Mouse (Mus musculus): ENCODE measurements around the gene Tbc1d22b. TPM values are rescaled to one million over a fixed set of nuclear protein-coding genes. Genes with fewer than 3 reads are reported as not detected.

Tbc1d22b gene
- polyA plus RNA-seq, 1 experiment from 2014 or later, result 21.3 TPM

GRCm38 (mm10) chr17:29519731-29520130, 29.9 kb upstream of the Tbc1d22b start:
- no peak for DNase-seq (ENCODE audit: low spot score)
- no peaks in the 10 kb centered on the region for H3K27me3 ChIP-seq (ENCODE audit: insufficient read depth, poor library complexity, severe bottlenecking)
- H3K36me3 ChIP-seq, result no peaks in the 10 kb centered on the region
- 79% methylated on average over 8 of the region's 8 CpGs for WGBS
- H3K27ac ChIP-seq, result no peak overlapping the region
- no peaks in the 10 kb centered on the region for H3K4me1 ChIP-seq (replicated peaks)
- H3K4me3 ChIP-seq, result no peak overlapping the region
- H3K9me3 ChIP-seq, result no peaks in the 10 kb centered on the region

GRCm38 (mm10) chr17:29525613-29526012, 24.0 kb upstream of the Tbc1d22b start:
- Histone ChIP-seq H3K36me3 (no peaks in the 10 kb centered on the region), H3K4me3 (no peak overlapping the region), H3K4me1 (replicated peaks) (no peaks in the 10 kb centered on the region), H3K27ac (no peak overlapping the region), H3K27me3 (ENCODE audit: insufficient read depth, poor library complexity, severe bottlenecking) (no peaks in the 10 kb centered on the region), H3K9me3 (no peaks in the 10 kb centered on the region; the same call in 1 of the 2 replicates)
- no peak for DNase-seq (ENCODE audit: low spot score)
- WGBS, result 80% methylated on average over 2 of the region's 2 CpGs

GRCm38 (mm10) chr17:29528568-29529187, 20.9 kb upstream of the Tbc1d22b start:
- WGBS, result 94% methylated on average over 8 of the region's 8 CpGs
- no peaks in the 10 kb centered on the region for H3K27me3 ChIP-seq (ENCODE audit: insufficient read depth, poor library complexity, severe bottlenecking)
- H3K4me1 ChIP-seq (replicated peaks), result 0 out of 2 replicates have a peak, but pooled peaks cover 9% of the 10 kb centered on the region
- no peak overlapping the region for H3K4me3 ChIP-seq
- DNase-seq (ENCODE audit: low spot score), result no peak
- no peaks in the 10 kb centered on the region for H3K36me3 ChIP-seq
- no peaks in the 10 kb centered on the region; the same call in 1 of the 2 replicates for H3K9me3 ChIP-seq
- no peak overlapping the region for H3K27ac ChIP-seq

GRCm38 (mm10) chr17:29530508-29530907, 19.1 kb upstream of the Tbc1d22b start:
- WGBS, result 74% methylated on average over 6 of the region's 6 CpGs
- no peaks in the 10 kb centered on the region for H3K27me3 ChIP-seq (ENCODE audit: insufficient read depth, poor library complexity, severe bottlenecking)
- DNase-seq (ENCODE audit: low spot score), result no peak
- no peaks in the 10 kb centered on the region for H3K36me3 ChIP-seq
- no peak overlapping the region for H3K27ac ChIP-seq
- H3K4me1 ChIP-seq (replicated peaks), result 0 out of 2 replicates have a peak, but pooled peaks cover 9% of the 10 kb centered on the region
- no peak overlapping the region for H3K4me3 ChIP-seq
- H3K9me3 ChIP-seq, result no peaks in the 10 kb centered on the region; the same call in 1 of the 2 replicates

GRCm38 (mm10) chr17:29531278-29531677, 18.3 kb upstream of the Tbc1d22b start:
- Histone ChIP-seq H3K36me3 (no peaks in the 10 kb centered on the region), H3K27ac (no peak overlapping the region), H3K27me3 (ENCODE audit: insufficient read depth, poor library complexity, severe bottlenecking) (no peaks in the 10 kb centered on the region), H3K4me3 (no peak overlapping the region), H3K9me3 (no peaks in the 10 kb centered on the region; the same call in 1 of the 2 replicates), H3K4me1 (replicated peaks) (0 out of 2 replicates have a peak, but pooled peaks cover 9% of the 10 kb centered on the region)
- DNase-seq (ENCODE audit: low spot score), result no peak
- 78% methylated on average over 9 of the region's 9 CpGs for WGBS

- Histone ChIP-seq H3K27me3 (ENCODE audit: insufficient read depth, poor library complexity, severe bottlenecking) (no peaks in the 10 kb centered on the region), H3K9me3 (no peaks in the 10 kb centered on the region; the same call in 1 of the 2 replicates), H3K27ac (no peak overlapping the region), H3K4me1 (replicated peaks) (0 out of 2 replicates have a peak, but pooled peaks cover 9% of the 10 kb centered on the region), H3K4me3 (no peak overlapping the region), H3K36me3 (no peaks in the 10 kb centered on the region)
- DNase-seq (ENCODE audit: low spot score), result no peak
- WGBS, result 82% methylated on average over 10 of the region's 10 CpGs
Measured at GRCm38 (mm10) chr17:29531757-29532384, 17.7 kb upstream of the Tbc1d22b start.

GRCm38 (mm10) chr17:29533866-29534265, 15.7 kb upstream of the Tbc1d22b start:
- Histone ChIP-seq H3K27me3 (ENCODE audit: insufficient read depth, poor library complexity, severe bottlenecking) (no peaks in the 10 kb centered on the region), H3K36me3 (no peaks in the 10 kb centered on the region), H3K27ac (no peak overlapping the region), H3K4me1 (replicated peaks) (0 out of 2 replicates have a peak, but pooled peaks cover 9% of the 10 kb centered on the region), H3K4me3 (no peak overlapping the region), H3K9me3 (no peaks in the 10 kb centered on the region)
- no peak for DNase-seq (ENCODE audit: low spot score)
- 89% methylated on average over 11 of the region's 11 CpGs for WGBS

GRCm38 (mm10) chr17:29540426-29540825, 9.2 kb upstream of the Tbc1d22b start:
- no peaks in the 10 kb centered on the region for H3K36me3 ChIP-seq
- H3K27me3 ChIP-seq (ENCODE audit: insufficient read depth, poor library complexity, severe bottlenecking), result no peaks in the 10 kb centered on the region
- H3K4me1 ChIP-seq (replicated peaks), result no peaks in the 10 kb centered on the region
- no peaks in the 10 kb centered on the region for H3K9me3 ChIP-seq
- no peak overlapping the region for H3K4me3 ChIP-seq
- no peak overlapping the region for H3K27ac ChIP-seq
- WGBS, result 91% methylated on average over 8 of the region's 8 CpGs
- no peak for DNase-seq (ENCODE audit: low spot score)

GRCm38 (mm10) chr17:29541419-29541818, 8.2 kb upstream of the Tbc1d22b start:
- 81% methylated on average over 14 of the region's 14 CpGs for WGBS
- H3K27me3 ChIP-seq (ENCODE audit: insufficient read depth, poor library complexity, severe bottlenecking), result no peaks in the 10 kb centered on the region
- no peak overlapping the region for H3K4me3 ChIP-seq
- no peak overlapping the region for H3K27ac ChIP-seq
- H3K9me3 ChIP-seq, result no peaks in the 10 kb centered on the region
- no peak for DNase-seq (ENCODE audit: low spot score)
- H3K36me3 ChIP-seq, result no peaks in the 10 kb centered on the region
- H3K4me1 ChIP-seq (replicated peaks), result no peaks in the 10 kb centered on the region

GRCm38 (mm10) chr17:29542831-29543690, 6.5 kb upstream of the Tbc1d22b start:
- Histone ChIP-seq H3K36me3 (no peaks in the 10 kb centered on the region), H3K4me1 (replicated peaks) (no peaks in the 10 kb centered on the region), H3K4me3 (no peak overlapping the region), H3K27ac (no peak overlapping the region), H3K27me3 (ENCODE audit: insufficient read depth, poor library complexity, severe bottlenecking) (no peaks in the 10 kb centered on the region), H3K9me3 (no peaks in the 10 kb centered on the region)
- no peak for DNase-seq (ENCODE audit: low spot score)
- 87% methylated on average over 19 of the region's 19 CpGs for WGBS

- no peaks in the 10 kb centered on the region for H3K9me3 ChIP-seq
- H3K4me1 ChIP-seq (replicated peaks), result peaks cover 1% of the 10 kb centered on the region; the same call in 1 of the 2 replicates
- no peak for DNase-seq (ENCODE audit: low spot score)
- H3K36me3 ChIP-seq, result no peaks in the 10 kb centered on the region
- no peak overlapping the region for H3K27ac ChIP-seq
- no peak overlapping the region for H3K4me3 ChIP-seq
- WGBS, result 86% methylated on average over 2 of the region's 2 CpGs
- H3K27me3 ChIP-seq (ENCODE audit: insufficient read depth, poor library complexity, severe bottlenecking), result no peaks in the 10 kb centered on the region
Measured at GRCm38 (mm10) chr17:29544064-29544463, 5.5 kb upstream of the Tbc1d22b start.

- Histone ChIP-seq H3K9me3 (no peaks in the 10 kb centered on the region), H3K36me3 (no peaks in the 10 kb centered on the region), H3K27me3 (ENCODE audit: insufficient read depth, poor library complexity, severe bottlenecking) (no peaks in the 10 kb centered on the region), H3K27ac (no peak overlapping the region), H3K4me1 (replicated peaks) (peaks cover 11% of the 10 kb centered on the region), H3K4me3 (no peak overlapping the region)
- DNase-seq (ENCODE audit: low spot score), result no peak
- 87% methylated on average over 5 of the region's 5 CpGs for WGBS
Measured at GRCm38 (mm10) chr17:29545241-29545640, 4.3 kb upstream of the Tbc1d22b start.

GRCm38 (mm10) chr17:29548494-29548893, 1.1 kb upstream of the Tbc1d22b start:
- Histone ChIP-seq H3K27ac (no peak overlapping the region), H3K9me3 (no peaks in the 10 kb centered on the region), H3K27me3 (ENCODE audit: insufficient read depth, poor library complexity, severe bottlenecking) (no peaks in the 10 kb centered on the region), H3K4me3 (no peak overlapping the region), H3K4me1 (replicated peaks) (peaks cover 26% of the 10 kb centered on the region), H3K36me3 (no peaks in the 10 kb centered on the region)
- no peak for DNase-seq (ENCODE audit: low spot score)
- WGBS, result 78% methylated on average over 3 of the region's 3 CpGs

Measured in hindbrain, embryonic 10.5 days (tissue).